Mouse (Mus musculus) MEL (cell line): ENCODE results near the gene Faf1.

Source experiments
- CTCF ChIP-seq, 3 experiments: IDR thresholded peaks in 2 of 3; conservative IDR thresholded peaks in 1 of 3; 2 replicates each; pipeline ENCODE4 v1.5.1; 2011 to 2012; ENCODE audit warnings: low read length in 3 of 3, low read depth in 2 of 3, mild to moderate bottlenecking in 2 of 3, improper control_type of control experiment in 1 of 3, inconsistent platforms in 1 of 3, mixed read lengths in 1 of 3, moderate library complexity in 1 of 3; ENCODE audit not compliant: control insufficient read depth in 1 of 3, insufficient read depth in 1 of 3, poor library complexity in 1 of 3, severe bottlenecking in 1 of 3
- EP300 ChIP-seq, 2 experiments: IDR thresholded peaks; 2 replicates each; pipeline ENCODE4 v1.6.1; 2011; ENCODE audit warnings: improper control_type of control experiment in 2 of 2, low read length in 2 of 2, low read depth in 1 of 2, mild to moderate bottlenecking in 1 of 2
- GATA1 ChIP-seq: IDR thresholded peaks from 2 replicates; pipeline ENCODE4 v1.6.1; 2011; ENCODE audit warnings: low read depth, low read length, improper control_type of control experiment
- MAFK ChIP-seq: IDR thresholded peaks from 2 replicates; pipeline ENCODE4 v1.6.1; 2011; ENCODE audit warnings: low read depth, mild to moderate bottlenecking, low read length, improper control_type of control experiment, borderline replicate concordance
- POLR2A ChIP-seq, 2 experiments: IDR thresholded peaks; 2 replicates each; pipeline ENCODE4 v1.6.1; 2011 to 2012; ENCODE audit warnings: low read length in 2 of 2, mild to moderate bottlenecking in 2 of 2, control low read depth in 1 of 2, improper control_type of control experiment in 1 of 2, low read depth in 1 of 2, moderate library complexity in 1 of 2; ENCODE audit not compliant: control insufficient read depth in 1 of 2, insufficient read depth in 1 of 2, poor library complexity in 1 of 2
- ZMIZ1 ChIP-seq: IDR thresholded peaks from 2 replicates; pipeline ENCODE4 v1.6.1; 2012; ENCODE audit warnings: low read depth, mild to moderate bottlenecking, inconsistent platforms, low read length, improper control_type of control experiment, moderate library complexity

DNA sequence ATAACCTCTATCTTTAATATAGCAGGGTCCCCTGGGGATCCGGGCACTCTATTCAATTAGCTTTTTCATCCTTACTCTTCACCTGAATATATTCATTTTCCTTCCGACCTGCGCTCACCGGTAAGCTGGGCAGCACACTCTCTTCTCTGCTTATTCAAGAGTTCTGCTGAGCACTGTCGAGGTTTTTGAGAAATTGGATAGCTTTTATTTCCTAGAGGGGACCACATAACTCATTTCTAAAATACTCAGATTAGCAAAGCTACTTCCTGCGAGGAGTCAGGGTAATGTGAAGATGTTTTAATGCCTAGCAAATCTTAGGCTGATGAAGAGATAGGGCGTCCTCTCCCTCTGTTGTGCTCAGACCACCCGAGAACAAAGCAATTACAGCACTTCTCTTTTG, 17.6 kb upstream of the Faf1 start:
- TF ChIP-seq CTCF (IDR thresholded peaks at IDR 0.05 in 2 of 3, conservative IDR thresholded peaks at IDR 0.05 in 1 of 3; ENCODE audit: control insufficient read depth in 1 of 3, insufficient read depth in 1 of 3, low read depth in 2 of 3, low read length in 3 of 3, poor library complexity in 1 of 3, severe bottlenecking in 1 of 3) (no peak), POLR2A (IDR thresholded peaks at IDR 0.05; ENCODE audit: control insufficient read depth in 1 of 2, insufficient read depth in 1 of 2, low read depth in 1 of 2, low read length in 2 of 2, poor library complexity in 1 of 2) (no peak), ZMIZ1 (no peak), MAFK (no peak), EP300 (IDR thresholded peaks at IDR 0.05; ENCODE audit: low read depth in 1 of 2, low read length in 2 of 2) (no peak), GATA1 (no peak)
